ENCODE assay signal across 8 mouse cellular contexts in the genomic region with DNA sequence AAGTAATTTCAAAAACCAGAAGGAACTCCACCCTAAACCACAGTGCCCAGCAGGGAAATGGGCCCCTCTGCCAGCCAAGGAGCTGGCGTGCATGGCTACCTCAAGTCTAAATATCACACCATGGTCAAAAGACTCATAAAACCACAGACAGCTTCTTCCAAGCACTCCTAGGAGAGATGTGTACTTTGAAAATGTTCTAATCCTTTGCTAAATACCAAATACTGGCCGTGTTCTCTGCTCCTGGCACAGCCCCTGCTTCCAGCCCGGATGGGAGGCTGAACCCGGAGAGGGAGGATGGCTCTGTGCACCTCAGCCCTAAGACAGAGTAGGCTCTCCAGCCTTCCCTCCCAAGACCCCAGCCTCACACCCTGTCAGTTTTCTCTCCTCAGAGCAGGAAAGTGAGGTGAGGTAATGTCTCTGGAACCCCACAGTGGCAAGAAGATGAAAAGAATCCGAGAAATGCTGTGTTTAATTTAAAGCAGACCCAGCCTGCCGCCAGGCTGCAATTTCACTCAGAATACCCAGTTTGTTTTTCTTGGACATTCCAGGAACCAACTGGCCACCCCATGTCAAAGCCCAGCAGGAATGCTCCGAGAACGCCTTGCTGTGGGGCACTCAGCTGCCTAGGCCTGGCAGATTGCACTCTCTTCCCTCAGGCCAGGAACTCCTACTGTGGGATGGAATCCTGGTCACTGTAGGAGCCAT.
A peak's percentile ranks its signal among the peaks of the same experiment; 100 is the strongest.
DNase-seq lines count a peak whose midpoint lies in the region; ATAC-seq and TF ChIP-seq lines count a peak whose summit lies in the region.

No protein-coding gene starts in this region.

- peak; percentile 22; the same call in 1 of the 2 replicates for ATAC-seq in heart, embryonic 14.5 days (ENCODE audit: insufficient number of reproducible peaks, insufficient read depth, low FRiP score, low read depth)
- no peak for ATAC-seq in liver, embryonic 12.5 days
- peak; percentile 46; the same call in 1 of the 2 replicates for ATAC-seq in stomach, postnatal 0 days (ENCODE audit: low FRiP score, low TSS enrichment)

- H3K9ac ChIP-seq in heart, embryonic 14.5 days (ENCODE audit: low read length): peak overlapping the region; percentile 21; the same call in 1 of the 2 replicates
- no peak overlapping the region for H3K9ac ChIP-seq in liver, embryonic 12.5 days
- H3K9ac ChIP-seq in stomach, postnatal 0 days (ENCODE audit: low read length): no peak overlapping the region

- no peak for DNase-seq in heart, embryonic 10.5 days (ENCODE audit: low spot score)
- no peak for DNase-seq in heart, adult 18-20 months
- peak; percentile 36 for DNase-seq in brain, embryonic 14.5 days (ENCODE audit: low read depth)
- DNase-seq in stomach, postnatal 0 days (ENCODE audit: low spot score): no peak
- DNase-seq in layer of hippocampus, postnatal 36 days: no peak
- DNase-seq in adrenal gland, postnatal 10 days: no peak

- no peaks in the 10 kb centered on the region for H3K36me3 ChIP-seq in heart, embryonic 10.5 days
- no peaks in the 10 kb centered on the region for H3K36me3 ChIP-seq in heart, embryonic 14.5 days (ENCODE audit: control insufficient read depth, insufficient read depth, low read length)
- H3K36me3 ChIP-seq in liver, embryonic 12.5 days: no peaks in the 10 kb centered on the region
- no peaks in the 10 kb centered on the region for H3K36me3 ChIP-seq in stomach, postnatal 0 days (ENCODE audit: control insufficient read depth, insufficient read depth, low read length)

- H3K27me3 ChIP-seq in heart, embryonic 10.5 days (ENCODE audit: insufficient read depth, poor library complexity, severe bottlenecking): no peaks in the 10 kb centered on the region
- H3K27me3 ChIP-seq in heart, embryonic 14.5 days (ENCODE audit: control insufficient read depth, insufficient read depth, low read length): no peaks in the 10 kb centered on the region
- peaks cover 6% of the 10 kb centered on the region for H3K27me3 ChIP-seq in liver, embryonic 12.5 days (replicated peaks)
- H3K27me3 ChIP-seq in stomach, postnatal 0 days (ENCODE audit: control insufficient read depth, insufficient read depth, low read length): no peaks in the 10 kb centered on the region

- peak overlapping the region; percentile 76 for H3K27ac ChIP-seq in heart, embryonic 10.5 days
- peak overlapping the region; percentile 58 to 59 for H3K27ac ChIP-seq in heart, embryonic 14.5 days (replicated peaks in 1 of 2; ENCODE audit: control insufficient read depth in 1 of 2, insufficient read depth in 1 of 2, low read depth in 2 of 2, low read length in 2 of 2)
- peak overlapping the region; percentile 3 for H3K27ac ChIP-seq in liver, embryonic 12.5 days
- peak overlapping the region; percentile 58 for H3K27ac ChIP-seq in stomach, postnatal 0 days (replicated peaks)

- H3K9me3 ChIP-seq in heart, embryonic 10.5 days: no peaks in the 10 kb centered on the region
- no peaks in the 10 kb centered on the region for H3K9me3 ChIP-seq in heart, embryonic 14.5 days (ENCODE audit: control insufficient read depth, low read length)
- no peaks in the 10 kb centered on the region for H3K9me3 ChIP-seq in liver, embryonic 12.5 days (replicated peaks)
- no peaks in the 10 kb centered on the region for H3K9me3 ChIP-seq in stomach, postnatal 0 days (ENCODE audit: control insufficient read depth, low read length)

- 24% methylated on average over 8 of the region's 8 CpGs for WGBS in heart, embryonic 10.5 days
- WGBS in heart, embryonic 14.5 days: 40% methylated on average over 8 of the region's 8 CpGs
- 58% methylated on average over 8 of the region's 8 CpGs for WGBS in liver, embryonic 12.5 days (ENCODE audit: insufficient replicate concordance)
- WGBS in stomach, postnatal 0 days: 15% methylated on average over 8 of the region's 8 CpGs

- no peak overlapping the region for H3K4me2 ChIP-seq in heart, embryonic 14.5 days (ENCODE audit: low read length)
- no peak overlapping the region for H3K4me2 ChIP-seq in liver, embryonic 12.5 days
- no peak overlapping the region for H3K4me2 ChIP-seq in stomach, postnatal 0 days (replicated peaks; ENCODE audit: low read depth)

- H3K4me3 ChIP-seq in heart, embryonic 10.5 days: no peak overlapping the region
- no peak overlapping the region for H3K4me3 ChIP-seq in heart, embryonic 14.5 days (ENCODE audit: control insufficient read depth in 1 of 2, insufficient read depth in 1 of 2, low read depth in 1 of 2, low read length in 2 of 2)
- H3K4me3 ChIP-seq in liver, embryonic 12.5 days: no peak overlapping the region
- no peak overlapping the region for H3K4me3 ChIP-seq in stomach, postnatal 0 days (ENCODE audit: low read depth, low read length)

- H3K4me1 ChIP-seq in heart, embryonic 10.5 days: peaks cover 45% of the 10 kb centered on the region
- H3K4me1 ChIP-seq in heart, embryonic 14.5 days (ENCODE audit: control insufficient read depth in 2 of 2, insufficient read depth in 2 of 2, low read length in 2 of 2): peaks cover 36% of the 10 kb centered on the region in 2 experiments
- peaks cover 23% of the 10 kb centered on the region for H3K4me1 ChIP-seq in liver, embryonic 12.5 days
- H3K4me1 ChIP-seq in stomach, postnatal 0 days (replicated peaks; ENCODE audit: control insufficient read depth, insufficient read depth): 0 out of 2 replicates have a peak, but pooled peaks cover 5% of the 10 kb centered on the region

- TF ChIP-seq EP300 in stomach, postnatal 0 days (optimal IDR thresholded peaks at IDR 0.05): no peak

- TF ChIP-seq POLR2A in brain, embryonic 14.5 days (IDR thresholded peaks at IDR 0.05; ENCODE audit: borderline replicate concordance, extremely low read depth, insufficient read depth, insufficient read length, poor library complexity, severe bottlenecking): no peak

- TF ChIP-seq CTCF in brain, embryonic 14.5 days (IDR thresholded peaks at IDR 0.05; ENCODE audit: borderline replicate concordance, extremely low read depth, insufficient read depth, insufficient read length): no peak
- no peak for TF ChIP-seq CTCF in stomach, postnatal 0 days (IDR thresholded peaks at IDR 0.05; ENCODE audit: low read depth)

Comparison
In these comparisons a context has a peak if more than half of its experiments do, and no peak if none do; other contexts are left out.
1. H3K27ac ChIP-seq: peak in every context shown above with its lines; median percentile 76 in heart, embryonic 10.5 days; 58 in heart, embryonic 14.5 days; 58 in stomach, postnatal 0 days; 3 in liver, embryonic 12.5 days.